Mouse (Mus musculus): ENCODE results near the gene Ccdc57.

- TF ChIP-seq CTCF (IDR thresholded peaks at IDR 0.05; ENCODE audit: low read depth) (no peak), EP300 (optimal IDR thresholded peaks at IDR 0.05) (no peak)
These were observed 16.2 kb downstream of the Ccdc57 start for GRCm38 (mm10) chr11:120916477-120916876.

All from stomach, postnatal 0 days (tissue).